Mouse (Mus musculus) CH12.LX (cell line): Measurements from ENCODE around the gene Klhl3. TPM values are rescaled to one million over a fixed set of nuclear protein-coding genes. Genes with fewer than 3 reads are reported as not detected.
A peak's percentile ranks its signal among the peaks of the same experiment; 100 is the strongest.

Source experiments
- DNase-seq: peaks from one replicate; pipeline ENCODE4 v3.0.0-alpha.2; 2013; ENCODE audit errors: extremely low read depth
- H3K27ac ChIP-seq: 2 replicates; pipeline ENCODE4 v1.5.1; 2012; ENCODE audit warnings: low read depth, mild to moderate bottlenecking, control low read depth, moderate library complexity; ENCODE audit not compliant: insufficient read depth
- H3K27me3 ChIP-seq: replicated peaks from 2 replicates; pipeline ENCODE3; 2012; ENCODE audit warnings: inconsistent platforms
- H3K36me3 ChIP-seq, 2 experiments: replicated peaks in 1 of 2; 2 replicates each; pipeline versions ENCODE3 to v1.6.1; 2012; ENCODE audit warnings: inconsistent platforms in 1 of 2, low read length in 1 of 2, mild to moderate bottlenecking in 1 of 2, mixed read lengths in 1 of 2, moderate library complexity in 1 of 2; ENCODE audit not compliant: control insufficient read depth in 1 of 2, insufficient read depth in 1 of 2
- H3K4me1 ChIP-seq, 2 experiments: 2 replicates each; pipeline ENCODE4 v1.6.1; 2012; ENCODE audit warnings: inconsistent platforms in 1 of 2, moderate library complexity in 1 of 2; ENCODE audit not compliant: insufficient read depth in 2 of 2, control insufficient read depth in 1 of 2
- H3K4me2 ChIP-seq: 2 replicates; pipeline ENCODE4 v1.6.1; 2012; ENCODE audit warnings: low read depth, mild to moderate bottlenecking, control low read depth; ENCODE audit not compliant: poor library complexity, insufficient read depth, severe bottlenecking
- H3K4me3 ChIP-seq, 3 experiments: fragments of 150-350 bp in 1 of 3; sonication (generic) in 1 of 3; replicated peaks in 1 of 3; 2 replicates each; pipeline versions ENCODE3 to v1.5.1; 2011 to 2012; ENCODE audit warnings: low read depth in 2 of 3, low read length in 2 of 3, mild to moderate bottlenecking in 2 of 3, moderate library complexity in 2 of 3, control low read depth in 1 of 3, improper control_type of control experiment in 1 of 3, inconsistent platforms in 1 of 3, mixed read lengths in 1 of 3; ENCODE audit not compliant: poor library complexity in 1 of 3
- H3K79me2 ChIP-seq: replicated peaks from 2 replicates; pipeline ENCODE4 v1.6.1; 2012; ENCODE audit warnings: mild to moderate bottlenecking, moderate library complexity; ENCODE audit not compliant: control insufficient read depth, poor library complexity, insufficient read depth, severe bottlenecking; ENCODE audit errors: extremely low read depth
- H3K9ac ChIP-seq: 2 replicates; pipeline ENCODE4 v1.6.1; 2012; ENCODE audit warnings: low read depth, mild to moderate bottlenecking, control low read depth, moderate library complexity; ENCODE audit not compliant: insufficient read depth
- H3K9me3 ChIP-seq: replicated peaks from 2 replicates; pipeline ENCODE3; 2012; ENCODE audit warnings: low read length, inconsistent platforms, mixed read lengths
- CTCF ChIP-seq, 2 experiments: IDR thresholded peaks in 1 of 2; conservative IDR thresholded peaks in 1 of 2; 2 replicates each; pipeline ENCODE4 v1.5.1; 2011 to 2012; ENCODE audit warnings: low read depth in 2 of 2, low read length in 2 of 2, improper control_type of control experiment in 1 of 2, inconsistent platforms in 1 of 2, mild to moderate bottlenecking in 1 of 2, moderate library complexity in 1 of 2
- EP300 ChIP-seq: IDR thresholded peaks from 2 replicates; pipeline ENCODE4 v1.6.1; 2011; ENCODE audit warnings: low read length, improper control_type of control experiment
- HCFC1 ChIP-seq: IDR thresholded peaks from 2 replicates; pipeline ENCODE4 v1.6.1; 2012; ENCODE audit warnings: low read depth, mild to moderate bottlenecking, inconsistent platforms, low read length, improper control_type of control experiment
- IRF4 ChIP-seq: IDR thresholded peaks from 2 replicates; pipeline ENCODE4 v1.6.1; 2014; ENCODE audit warnings: low read depth, mild to moderate bottlenecking, inconsistent platforms, low read length, improper control_type of control experiment
- KAT2A ChIP-seq: IDR thresholded peaks from 2 replicates; pipeline ENCODE4 v1.6.1; 2012; ENCODE audit warnings: low read length, improper control_type of control experiment, inconsistent platforms; ENCODE audit not compliant: insufficient replicate concordance
- MAX ChIP-seq: IDR thresholded peaks from 2 replicates; pipeline ENCODE4 v1.6.1; 2011; ENCODE audit warnings: low read length, improper control_type of control experiment
- MXI1 ChIP-seq: IDR thresholded peaks from 2 replicates; pipeline ENCODE4 v1.6.1; 2011; ENCODE audit warnings: mild to moderate bottlenecking, low read depth, low read length, improper control_type of control experiment
- NELFE ChIP-seq: IDR thresholded peaks from 2 replicates; pipeline ENCODE4 v1.6.1; 2011; ENCODE audit warnings: low read depth, low read length, improper control_type of control experiment
- NRF1 ChIP-seq: IDR thresholded peaks from 2 replicates; pipeline ENCODE4 v1.6.1; 2014; ENCODE audit warnings: low read depth, mild to moderate bottlenecking, inconsistent platforms, low read length, improper control_type of control experiment, moderate library complexity
- POLR2A ChIP-seq: IDR thresholded peaks from 2 replicates; pipeline ENCODE4 v1.6.1; 2011; ENCODE audit warnings: low read depth, mild to moderate bottlenecking, improper control_type of control experiment, low read length
- POLR2AphosphoS2 ChIP-seq: IDR thresholded peaks from 2 replicates; pipeline ENCODE4 v1.6.1; 2011; ENCODE audit warnings: low read depth, low read length, improper control_type of control experiment
- RAD21 ChIP-seq: IDR thresholded peaks from 2 replicates; pipeline ENCODE4 v1.6.1; 2011; ENCODE audit warnings: low read depth, mild to moderate bottlenecking, low read length, improper control_type of control experiment, moderate library complexity
- SMC3 ChIP-seq: IDR thresholded peaks from 2 replicates; pipeline ENCODE4 v1.6.1; 2011; ENCODE audit warnings: low read depth, low read length, improper control_type of control experiment
- TBP ChIP-seq: conservative IDR thresholded peaks from 2 replicates; pipeline ENCODE4 v1.6.1; 2011; ENCODE audit warnings: low read depth, low read length, improper control_type of control experiment
- UBTF ChIP-seq: IDR thresholded peaks from 2 replicates; pipeline ENCODE4 v1.6.1; 2012; ENCODE audit warnings: low read depth, mild to moderate bottlenecking, inconsistent platforms, low read length, improper control_type of control experiment, moderate library complexity
- USF2 ChIP-seq: conservative IDR thresholded peaks from 2 replicates; pipeline ENCODE4 v1.6.1; 2011; ENCODE audit warnings: low read depth, low read length, improper control_type of control experiment
- ZMIZ1 ChIP-seq: IDR thresholded peaks from 2 replicates; pipeline ENCODE4 v1.6.1; 2012; ENCODE audit warnings: low read depth, mild to moderate bottlenecking, inconsistent platforms, low read length, improper control_type of control experiment
- dilution Hi-C: fragments of 300-500 bp; cut with MboI; formaldehyde crosslinking; loops from 2 replicates; pipeline ENCODE4 v1.14.3; 2020; ENCODE audit warnings: low sequenced_read_pairs; ENCODE audit not compliant: extremely low pct_unique_long_range_greater_than_20kb, extremely low pct_ligation_motif_present
- in situ Hi-C: fragments of 300-500 bp; cut with MboI; formaldehyde crosslinking; loops from 3 replicates; pipeline ENCODE4 v1.14.3; 2019; ENCODE audit warnings: low sequenced_read_pairs, low pct_ligation_motif_present, low pct_unique_long_range_greater_than_20kb, mixed read lengths
- polyA plus RNA-seq: library from polyadenylated mRNA; unstranded; fragments of >175 nt; gene quantifications from 2 replicates; pipeline ENCODE4 v1.2.1, GENCODE M21; 2012; ENCODE audit warnings: low read depth; ENCODE audit not compliant: insufficient read length
- total RNA-seq, 2 experiments: library from RNA; depleted of rRNA; stranded (reverse); fragments of 300-350 nt in 1 of 2; fragments of >200 nt in 1 of 2; gene quantifications; 2 replicates each; pipeline ENCODE4 v1.2.3; 2012 to 2014

The Klhl3 gene
- total and polyA plus RNA-seq, 3 experiments: not detected

- no peak for DNase-seq
- H3K9me3 ChIP-seq: no peaks in the 10 kb centered on the region
- TF ChIP-seq USF2 (no peak), KAT2A (no peak), MAX (no peak), NRF1 (no peak), EP300 (no peak), HCFC1 (no peak)
- no peak overlapping the region for H3K4me3 ChIP-seq
- H3K4me2 ChIP-seq: no peak overlapping the region
- peaks cover 8% of the 10 kb centered on the region for H3K27me3 ChIP-seq
- H3K27ac ChIP-seq: no peak overlapping the region
- H3K79me2 ChIP-seq: no peaks in the 10 kb centered on the region
- no peak overlapping the region for H3K9ac ChIP-seq
- no peaks in the 10 kb centered on the region for H3K36me3 ChIP-seq
- dilution Hi-C loops: no loop called here
- H3K4me1 ChIP-seq: no peaks in the 10 kb centered on the region; a peak in 1 of 4 replicates
- in situ Hi-C loops: loop anchor here (10.0 kb wide), 2 partner anchors 234 to 394 kb away; partner anchors contain the start of gene 2210016F16Rik
These were observed 37.0 kb upstream of the Klhl3 start for GRCm38 (mm10) chr13:58150442-58150841.

GRCm38 (mm10) chr13:58149629-58150028, 36.2 kb upstream of the Klhl3 start:
- no peak overlapping the region for H3K27ac ChIP-seq
- TF ChIP-seq IRF4 (no peak), POLR2A (no peak), CTCF (conservative IDR thresholded peaks at IDR 0.05 in 1 of 2, IDR thresholded peaks at IDR 0.05 in 1 of 2; ENCODE audit: low read depth in 2 of 2, low read length in 2 of 2) (no peak), NELFE (no peak), UBTF (no peak), ZMIZ1 (no peak), MAX (no peak), KAT2A (no peak)
- TF ChIP-seq, all 38 proteins: peak for 0
- no peaks in the 10 kb centered on the region for H3K79me2 ChIP-seq
- dilution Hi-C loops: no loop called here
- no peak overlapping the region for H3K4me2 ChIP-seq
- no peaks in the 10 kb centered on the region for H3K9me3 ChIP-seq
- H3K36me3 ChIP-seq: no peaks in the 10 kb centered on the region
- H3K27me3 ChIP-seq: peaks cover 8% of the 10 kb centered on the region
- no peak overlapping the region for H3K4me3 ChIP-seq
- in situ Hi-C loops: loop anchor here (10.0 kb wide), 2 partner anchors 235 to 395 kb away; partner anchors contain the start of gene 2210016F16Rik
- H3K4me1 ChIP-seq: no peaks in the 10 kb centered on the region; a peak in 1 of 4 replicates
- no peak overlapping the region for H3K9ac ChIP-seq
- DNase-seq: no peak

GRCm38 (mm10) chr13:58149033-58149558, 35.7 kb upstream of the Klhl3 start:
- Histone ChIP-seq H3K27me3 (peaks cover 8% of the 10 kb centered on the region), H3K36me3 (no peaks in the 10 kb centered on the region), H3K79me2 (no peaks in the 10 kb centered on the region), H3K9ac (no peak overlapping the region), H3K9me3 (no peaks in the 10 kb centered on the region), H3K4me1 (no peaks in the 10 kb centered on the region; a peak in 1 of 4 replicates), H3K4me2 (no peak overlapping the region; the same call in 1 of the 2 replicates)
- DNase-seq: no peak
- TF ChIP-seq RAD21 (peak; percentile 58), MXI1 (no peak), CTCF (conservative IDR thresholded peaks at IDR 0.05 in 1 of 2, IDR thresholded peaks at IDR 0.05 in 1 of 2; ENCODE audit: low read depth in 2 of 2, low read length in 2 of 2) (peak; percentile 39 to 62; a peak in 3 of 4 replicates), SMC3 (peak; percentile 28; the same call in 1 of the 2 replicates), TBP (no peak), POLR2AphosphoS2 (no peak)
- TF ChIP-seq, all 38 proteins: peak for 3
- Histone ChIP-seq H3K27ac (no peak overlapping the region), H3K4me3 (no peak overlapping the region)
- dilution Hi-C loops (no loop called here), in situ Hi-C loops (no loop called here)
